Mouse (Mus musculus): ENCODE results near the gene Trmt6.
A peak's percentile ranks its signal among the peaks of the same experiment; 100 is the strongest.

Trmt6 gene

DNA sequence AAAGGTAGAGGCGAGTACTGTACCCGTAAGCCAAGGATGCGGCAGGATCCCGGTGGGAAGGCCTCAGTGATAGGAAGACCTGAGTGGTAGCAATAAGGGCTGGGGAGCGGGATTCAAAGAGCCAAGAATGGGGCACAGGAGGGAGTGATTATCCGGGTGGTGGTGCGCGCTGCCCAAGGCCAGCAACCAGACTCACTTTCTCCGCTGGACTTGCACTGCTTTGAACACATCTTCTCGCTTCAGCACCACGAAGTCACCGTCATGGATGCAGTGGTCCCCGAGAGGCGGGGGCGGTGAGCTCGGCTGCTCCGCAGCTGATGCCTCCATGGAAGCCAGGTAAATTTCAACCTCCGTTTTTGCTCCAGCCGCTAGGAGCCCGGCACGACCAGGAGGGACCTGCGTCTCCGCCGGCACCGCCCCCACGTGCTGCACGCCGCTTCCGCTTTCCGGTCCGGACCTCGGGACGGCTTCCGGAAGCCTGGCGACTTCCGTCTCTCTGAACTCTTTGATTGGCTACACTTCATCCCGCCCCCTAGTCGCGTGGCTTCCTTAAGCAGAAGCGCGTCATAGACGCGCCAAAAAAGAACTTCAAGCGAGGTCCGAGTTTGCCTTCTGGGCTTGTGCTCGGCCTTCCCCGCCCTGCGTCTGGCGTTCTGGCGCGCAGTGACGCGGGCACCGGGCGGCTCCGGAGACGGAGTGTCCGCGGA is at the start of gene Trmt6, which contains the start of gene Mcm8:
TSS of gene Trmt6 (minus strand) at position 448 of the 707 bp plus-strand sequence.
TSS of gene Mcm8 (plus strand) at position 534 of the 707 bp plus-strand sequence.
- DNase-seq (ENCODE audit: low read depth, low spot score), result peak; percentile 99

DNA sequence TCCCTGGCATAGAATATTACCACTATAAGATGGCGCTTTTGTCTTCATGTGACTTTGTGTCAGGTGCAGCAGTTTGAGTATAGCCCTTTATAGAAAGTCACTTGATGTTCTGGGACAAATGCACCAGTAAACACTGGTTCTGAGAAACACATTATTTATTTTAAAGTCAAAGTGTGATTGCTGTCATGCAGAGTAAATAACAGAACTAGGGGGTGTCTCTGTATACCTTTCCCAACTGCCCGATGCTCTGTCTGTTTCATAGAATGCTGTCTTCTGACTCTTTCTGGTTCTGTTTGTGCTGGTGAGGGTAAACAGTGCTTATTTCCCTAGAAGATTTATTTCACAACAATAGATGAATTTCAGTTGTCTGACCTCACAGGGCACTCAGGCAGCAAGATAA is 47.5 kb upstream of the Trmt6 start:
- DNase-seq (ENCODE audit: low read depth, low spot score), result no peak

DNA sequence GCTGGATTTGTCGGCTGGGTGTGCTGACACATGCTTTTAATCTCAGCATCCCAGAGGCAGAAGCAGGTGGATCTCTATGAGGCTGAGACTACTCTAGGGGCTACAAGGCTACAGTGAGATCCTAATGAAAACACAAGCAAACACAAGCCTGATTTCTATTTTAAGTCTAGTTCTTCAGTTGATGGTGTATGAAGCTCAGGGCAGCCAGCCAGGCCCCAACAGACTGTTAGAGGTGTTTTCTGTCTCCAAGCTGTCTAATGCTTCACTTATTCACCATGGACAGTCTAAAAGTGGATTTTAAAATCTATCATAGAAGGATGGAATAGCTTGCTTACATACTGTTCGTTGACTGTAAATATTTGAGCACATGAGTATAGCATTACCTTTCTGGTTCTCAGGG is 45.6 kb upstream of the Trmt6 start:
- no peak for DNase-seq (ENCODE audit: low read depth, low spot score)

DNA sequence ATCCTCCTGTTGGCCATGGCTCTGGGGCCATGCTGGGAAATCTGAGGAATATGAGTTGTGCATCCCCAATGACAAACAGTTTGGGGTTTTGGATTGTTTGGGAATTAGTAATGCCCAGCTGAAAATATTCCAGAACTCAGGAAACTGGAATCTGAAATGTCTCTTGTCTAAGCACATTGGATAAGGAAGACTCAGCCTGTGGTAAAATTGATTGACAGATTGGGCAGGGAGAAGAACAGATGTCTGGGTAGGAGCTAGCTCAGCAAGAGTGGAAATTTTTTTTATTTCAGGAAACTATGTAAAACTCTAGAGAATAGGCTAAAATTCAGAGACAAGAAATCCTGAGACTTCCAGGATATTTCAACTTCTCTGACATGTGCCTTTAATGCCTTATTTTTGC is 44.6 kb upstream of the Trmt6 start:
- no peak for DNase-seq (ENCODE audit: low read depth, low spot score)

DNA sequence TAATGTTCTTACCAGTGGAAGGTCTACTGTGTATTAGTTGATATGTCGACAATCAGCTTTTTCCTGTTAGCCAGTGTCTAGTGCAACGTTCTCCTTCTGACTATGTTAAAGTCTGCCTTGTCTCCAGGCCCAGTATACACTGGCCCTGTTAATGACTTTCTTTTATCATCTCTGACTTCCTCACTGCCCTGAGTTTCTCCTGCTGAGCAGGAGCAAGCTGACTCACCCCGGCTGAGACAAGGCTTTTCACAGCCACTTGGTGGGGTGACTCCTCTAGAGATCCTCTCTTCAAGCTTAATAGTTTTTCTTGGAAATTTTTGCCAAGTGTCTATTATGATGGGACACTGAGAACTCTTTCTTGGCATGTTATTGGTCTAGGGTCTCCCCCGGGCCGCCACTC is 40.5 kb upstream of the Trmt6 start:
- no peak for DNase-seq (ENCODE audit: low read depth, low spot score)

- no peak for DNase-seq (ENCODE audit: low read depth, low spot score)
Observed at GRCm38 (mm10) chr2:132853051-132853450, 37.2 kb upstream of the Trmt6 start.

DNA sequence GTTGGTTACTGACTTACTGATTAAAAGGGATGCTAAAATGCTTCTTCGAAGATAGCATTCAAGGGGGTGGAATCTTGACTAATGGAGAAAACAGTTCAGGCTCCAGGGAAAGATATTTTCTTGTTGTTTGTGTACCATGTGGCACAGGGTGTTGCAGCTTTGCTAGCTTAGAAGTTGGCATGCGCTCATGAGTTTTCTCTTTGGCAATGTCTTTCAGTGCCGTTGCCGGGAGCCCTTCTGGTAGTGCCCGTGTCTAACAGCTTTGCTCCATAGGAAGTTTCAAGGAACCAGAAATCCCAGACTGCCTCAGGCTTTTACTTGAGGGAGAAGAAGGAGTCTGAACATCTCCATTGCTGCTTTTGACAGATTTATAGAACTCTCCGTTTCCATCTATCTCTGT is 33.3 kb upstream of the Trmt6 start:
- no peak for DNase-seq (ENCODE audit: low read depth, low spot score)

DNA sequence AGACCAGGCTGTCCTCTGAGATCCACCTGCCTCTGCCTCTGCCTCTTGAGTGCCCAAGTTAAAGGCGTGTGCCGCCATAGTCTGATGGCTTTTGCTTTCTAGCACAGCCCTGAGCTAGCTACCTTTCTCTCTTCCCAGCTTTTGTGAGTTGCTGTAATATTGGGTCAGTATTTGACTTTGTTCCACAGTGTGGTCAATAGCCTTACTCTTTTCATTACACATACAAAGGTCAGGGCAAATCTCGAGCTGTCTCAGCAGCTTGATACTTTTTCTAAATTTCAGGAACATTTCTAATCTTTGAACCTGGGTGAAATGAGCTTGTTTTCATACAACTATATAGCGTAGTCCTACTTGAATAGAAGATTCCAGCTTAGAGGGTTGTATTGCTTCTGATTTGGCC is 32.5 kb upstream of the Trmt6 start:
- DNase-seq (ENCODE audit: low read depth, low spot score), result no peak

DNA sequence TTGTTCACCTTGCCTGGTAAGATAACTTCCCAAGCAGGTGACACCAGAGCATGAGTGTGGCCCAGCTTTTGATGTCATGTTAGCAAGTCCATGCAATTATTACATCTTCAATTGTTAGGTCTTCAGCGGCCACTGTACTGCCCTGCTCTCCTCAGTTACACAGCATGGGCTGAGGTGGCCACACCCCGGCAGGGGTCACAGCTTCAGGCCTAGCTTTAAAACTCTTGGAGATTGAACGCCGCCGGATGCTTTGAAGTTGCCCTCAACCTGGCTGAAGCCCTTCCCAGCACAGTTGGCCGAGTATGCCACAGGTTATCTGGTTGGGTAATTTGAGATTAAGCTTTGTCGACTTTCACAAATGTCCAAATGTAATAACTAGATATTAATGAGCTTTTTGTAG is 31.7 kb upstream of the Trmt6 start:
- no peak for DNase-seq (ENCODE audit: low read depth, low spot score)

- peak; percentile 97 for DNase-seq (ENCODE audit: low read depth, low spot score)
Observed at GRCm38 (mm10) chr2:132846407-132847358, 30.8 kb upstream of the Trmt6 start, which contains the start of gene Crls1. Gene Crls1 (plus strand): TSS chr2:132846666.

DNA sequence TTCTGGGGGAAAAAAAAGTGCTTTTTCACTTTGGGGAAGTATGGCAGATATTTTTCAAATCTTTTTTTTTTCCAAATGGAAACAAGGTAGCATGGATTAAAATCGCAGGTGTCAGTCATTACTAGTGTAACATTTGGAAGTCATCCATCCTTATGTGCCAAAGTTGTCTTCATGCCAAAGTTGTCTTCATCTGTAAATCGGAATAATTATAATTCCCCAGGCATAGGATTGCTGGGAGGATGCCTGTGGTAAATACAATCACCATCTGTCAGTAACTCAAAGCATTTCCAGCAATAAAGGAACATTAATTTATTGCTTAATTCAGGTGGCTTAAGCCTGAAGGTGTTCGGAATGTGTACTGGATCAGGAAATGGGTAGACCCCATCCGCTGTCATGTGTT is 25.2 kb upstream of the Trmt6 start:
- no peak for DNase-seq (ENCODE audit: low read depth, low spot score)

- no peak for DNase-seq (ENCODE audit: low read depth, low spot score)
Observed at GRCm38 (mm10) chr2:132802976-132803375, 12.9 kb downstream of the Trmt6 start.

DNA sequence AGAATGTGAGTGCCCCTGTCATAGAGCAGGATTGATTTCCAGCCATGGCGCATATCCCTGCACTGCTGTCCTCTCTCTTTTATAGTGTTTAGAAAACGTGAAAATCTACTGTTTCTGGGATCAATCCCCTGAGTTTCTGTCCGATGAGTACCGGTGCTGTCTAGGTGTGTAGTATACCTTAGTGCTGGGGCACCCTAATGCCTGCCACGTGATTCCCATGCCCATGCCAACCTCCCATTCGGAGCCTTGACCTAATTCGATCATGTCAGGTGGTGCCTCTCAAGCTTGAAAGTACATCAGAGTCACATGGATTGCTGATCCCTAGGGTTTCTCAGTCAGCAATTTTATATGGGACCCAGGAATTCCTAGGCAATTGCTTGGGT is 21.7 kb downstream of the Trmt6 start:
- DNase-seq (ENCODE audit: low read depth, low spot score), result no peak

DNA sequence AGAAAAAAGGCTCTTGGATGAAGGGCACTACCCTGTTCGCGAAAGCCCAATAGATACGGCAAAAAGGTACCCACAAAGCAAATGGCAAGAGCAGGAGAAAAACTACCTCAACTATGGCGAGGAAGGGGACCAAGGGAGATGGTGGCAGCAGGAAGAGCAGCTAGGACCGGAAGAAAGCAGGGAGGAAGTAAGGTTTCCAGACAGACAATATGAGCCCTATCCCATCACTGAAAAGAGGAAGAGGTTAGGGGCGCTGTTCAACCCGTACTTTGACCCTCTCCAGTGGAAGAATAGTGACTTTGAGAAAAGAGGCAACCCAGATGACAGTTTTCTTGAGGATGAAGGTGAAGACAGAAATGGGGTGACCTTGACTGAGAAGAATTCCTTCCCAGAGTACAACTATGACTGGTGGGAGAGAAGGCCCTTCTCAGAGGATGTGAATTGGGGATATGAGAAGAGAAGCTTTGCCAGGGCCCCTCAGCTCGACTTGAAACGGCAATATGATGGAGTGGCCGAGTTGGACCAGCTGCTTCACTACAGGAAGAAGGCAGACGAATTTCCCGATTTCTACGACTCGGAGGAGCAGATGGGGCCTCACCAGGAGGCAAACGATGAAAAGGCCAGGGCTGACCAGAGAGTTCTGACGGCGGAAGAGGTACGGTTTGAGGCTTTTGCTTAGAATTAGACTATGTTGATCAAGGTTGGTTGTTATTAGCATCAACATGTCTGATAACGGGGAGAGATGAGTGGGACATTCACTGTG is 22.2 kb downstream of the Trmt6 start:
- DNase-seq (ENCODE audit: low read depth, low spot score), result no peak

DNA sequence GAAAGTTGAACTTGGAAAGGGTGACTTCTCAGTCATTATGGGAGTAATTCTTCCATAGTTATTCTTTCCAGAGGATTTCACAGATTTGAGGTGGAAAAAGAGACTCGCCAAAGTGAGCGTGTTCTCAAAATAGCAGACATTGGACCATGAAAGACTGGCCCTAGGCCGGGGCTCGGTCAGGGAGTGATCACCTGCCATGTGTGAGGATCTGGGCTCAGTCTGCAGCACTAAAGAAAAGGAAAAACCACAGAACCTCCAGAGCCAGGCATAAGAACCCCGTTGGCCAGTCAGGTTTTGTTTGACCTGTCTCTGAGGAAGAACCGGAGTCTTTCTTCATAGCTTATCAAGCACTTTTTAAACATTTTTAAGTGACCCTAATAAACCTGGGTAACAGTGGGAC is 31.8 kb downstream of the Trmt6 start:
- no peak for DNase-seq (ENCODE audit: low read depth, low spot score)

DNA sequence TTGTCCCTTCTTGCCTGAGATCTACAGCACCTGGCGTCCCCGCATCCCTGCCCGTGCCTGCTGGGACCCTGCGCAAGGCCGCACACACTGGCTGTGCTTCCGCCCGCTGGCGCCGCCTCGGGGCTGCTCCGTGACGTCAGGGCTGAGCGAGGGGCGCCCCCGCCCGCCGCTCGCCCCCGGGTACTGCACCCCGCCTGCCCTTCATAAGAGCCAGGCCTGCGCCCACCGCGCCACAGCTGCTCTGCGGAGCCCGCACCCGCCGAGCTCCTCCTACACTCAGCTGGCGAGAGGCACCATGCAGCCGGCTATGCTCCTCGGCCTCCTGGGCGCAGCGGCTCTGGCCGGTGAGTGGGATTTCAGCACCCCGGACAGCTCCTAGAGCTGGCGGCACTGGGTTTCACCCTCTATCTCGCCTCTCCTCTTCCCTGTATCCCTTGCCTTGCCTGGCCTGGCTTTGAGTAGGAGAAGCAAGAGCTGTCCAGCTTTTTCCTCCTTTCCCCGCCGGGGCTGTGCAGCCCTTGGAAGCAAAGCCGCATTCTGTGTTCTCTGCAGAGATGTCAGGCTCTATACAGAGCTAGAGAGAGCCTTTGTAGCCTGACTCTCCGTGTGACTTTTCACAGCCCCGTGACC is 34.3 kb downstream of the Trmt6 start:
- peak; percentile 42 for DNase-seq (ENCODE audit: low read depth, low spot score)

- DNase-seq (ENCODE audit: low read depth, low spot score), result no peak
Observed at GRCm38 (mm10) chr2:132780978-132781377, 34.9 kb downstream of the Trmt6 start, which contains the start of gene Chgb. Gene Chgb (plus strand): TSS chr2:132781278.

DNA sequence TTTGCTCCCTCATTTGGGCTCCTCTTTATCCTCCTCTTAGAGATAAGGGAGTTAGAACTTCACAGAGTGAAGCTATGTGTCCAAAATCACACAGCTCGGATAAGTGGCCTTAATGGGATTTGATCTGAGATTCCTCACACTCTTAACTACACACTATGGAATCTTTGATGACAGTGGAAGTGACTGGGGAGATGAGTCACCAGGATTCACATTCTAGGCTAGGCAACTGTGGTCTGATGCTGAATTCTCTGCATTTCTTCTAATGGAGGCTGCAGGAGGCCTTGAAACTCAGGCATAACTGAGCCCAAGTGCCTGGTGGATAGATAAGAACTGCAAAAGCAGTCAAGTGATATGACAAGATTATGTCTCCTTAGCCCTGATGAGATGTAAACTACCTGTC is 45.0 kb downstream of the Trmt6 start:
- no peak for DNase-seq (ENCODE audit: low read depth, low spot score)

GRCm38 (mm10) chr2:132757911-132758310 is 57.9 kb downstream of the Trmt6 start:
- no peak for DNase-seq (ENCODE audit: low read depth, low spot score)

All from A20 (cell line).